Mouse (Mus musculus) liver, adult 2 months (tissue): Measurements from ENCODE around the gene Nars2. TPM values are rescaled to one million over a fixed set of nuclear protein-coding genes. Genes with fewer than 3 reads are reported as not detected.

ENCODE experiments used
- DNase-seq: peaks from one replicate; pipeline ENCODE4 v3.0.0-alpha.2; 2011; ENCODE audit warnings: low read depth, low spot score; ENCODE audit errors: extremely low read depth
- H3K27ac ChIP-seq: fragments of 200-500 bp; replicated peaks from 2 replicates; pipeline ENCODE4 v1.5.1; 2012; ENCODE audit warnings: low read depth, mild to moderate bottlenecking, control low read depth, inconsistent platforms, low read length; ENCODE audit not compliant: insufficient read depth
- H3K27me3 ChIP-seq: fragments of 200-500 bp; 2 replicates; pipeline ENCODE4 v1.6.1; 2012; ENCODE audit warnings: mild to moderate bottlenecking, moderate library complexity, low read length, inconsistent platforms; ENCODE audit not compliant: control insufficient read depth, insufficient read depth
- H3K36me3 ChIP-seq: fragments of 200-500 bp; 2 replicates; pipeline ENCODE4 v1.6.1; 2012; ENCODE audit warnings: low read length, inconsistent platforms; ENCODE audit not compliant: control insufficient read depth, insufficient read depth
- H3K4me1 ChIP-seq: fragments of 200-500 bp; 2 replicates; pipeline ENCODE4 v1.6.1; 2011; ENCODE audit warnings: low read length; ENCODE audit not compliant: control insufficient read depth, insufficient read depth
- H3K4me3 ChIP-seq: fragments of 200-500 bp; 2 replicates; pipeline ENCODE4 v1.5.1; 2011; ENCODE audit warnings: low read depth, mild to moderate bottlenecking, control low read depth, low read length, moderate library complexity; ENCODE audit not compliant: insufficient read depth
- H3K79me2 ChIP-seq: fragments of 200-500 bp; 2 replicates; pipeline ENCODE4 v1.6.1; 2012; ENCODE audit warnings: inconsistent platforms, mild to moderate bottlenecking, low read length, moderate library complexity; ENCODE audit not compliant: control insufficient read depth, insufficient read depth
- H3K9ac ChIP-seq: fragments of 200-500 bp; 2 replicates; pipeline ENCODE4 v1.6.1; 2012; ENCODE audit warnings: low read depth, mild to moderate bottlenecking, control low read depth, inconsistent platforms, low read length
- CTCF ChIP-seq: fragments of 200-500 bp; IDR thresholded peaks from 2 replicates; pipeline ENCODE4 v1.5.1; 2011; ENCODE audit warnings: low read depth, low read length, control low read depth
- POLR2A ChIP-seq: fragments of 200-500 bp; IDR thresholded peaks from 2 replicates; pipeline ENCODE4 v1.6.1; 2011; ENCODE audit warnings: low read length, control low read depth; ENCODE audit not compliant: insufficient read depth; ENCODE audit errors: extremely low read depth
- WGBS: fragments of 180-500 bp; shearing (Covaris S2); methylation state at CpG from one replicate; pipeline ENCODE4 v1.1.7; 2018; 5-methylcytosine and 5-hydroxymethylcytosine counted together
- polyA plus RNA-seq: library from polyadenylated mRNA; depleted of rRNA; stranded (reverse); fragments of >200 nt; gene quantifications from 2 replicates; pipeline ENCODE4 v1.2.3, GENCODE M21; 2012; rRNA removed
- total RNA-seq: library from RNA; depleted of rRNA; stranded (reverse); fragments of >200 nt; gene quantifications from 2 replicates; pipeline ENCODE4 v1.2.3, GENCODE M21; 2014; rRNA removed

Gene Nars2
- total and polyA plus RNA-seq, 2 experiments: 6.9 to 17.3 TPM

DNA sequence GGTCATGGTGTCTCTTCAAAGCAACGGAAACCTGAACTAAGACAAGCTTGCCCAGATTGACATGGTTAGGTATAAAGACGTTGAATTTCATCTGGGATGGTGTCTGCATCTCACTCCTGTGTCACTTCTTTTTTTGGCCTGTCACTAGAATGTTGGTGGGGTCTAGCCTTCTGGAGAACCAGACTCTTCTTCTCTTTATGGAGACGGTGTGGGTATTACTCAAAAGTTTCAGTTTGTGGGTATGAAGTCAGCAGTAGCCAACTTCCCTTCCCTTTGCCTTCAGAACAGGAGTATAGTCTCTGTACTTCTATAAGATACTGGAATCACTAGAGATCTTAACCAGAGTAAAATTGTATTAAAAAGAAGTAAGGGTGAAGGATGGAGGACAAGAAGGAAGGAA lies 156.8 kb downstream of the Nars2 start:
- no peak overlapping the region for H3K27ac ChIP-seq
- H3K4me3 ChIP-seq: no peak overlapping the region
- no peaks in the 10 kb centered on the region for H3K79me2 ChIP-seq
- no peak for DNase-seq
- H3K36me3 ChIP-seq: no peaks in the 10 kb centered on the region
- WGBS: 86% methylated on average over 3 of the region's 3 CpGs
- no peak overlapping the region for H3K9ac ChIP-seq
- no peak for TF ChIP-seq CTCF
- TF ChIP-seq POLR2A: no peak
- H3K27me3 ChIP-seq: no peaks in the 10 kb centered on the region
- no peaks in the 10 kb centered on the region for H3K4me1 ChIP-seq

Other genes with a start within 250 kb of the Nars2 start
- gene Gab2, start 130.1 kb downstream of the Nars2 start, total RNA-seq: 1.0 and 1.4 TPM in 2 replicates
- 0.97 and 1.0 TPM in 2 replicates for gene Gab2, start 130.1 kb downstream of the Nars2 start, polyA plus RNA-seq